Mouse (Mus musculus) intestine, embryonic 14.5 days (tissue): ENCODE data around the gene D17Wsu92e. TPM values are rescaled to one million over a fixed set of nuclear protein-coding genes. Genes with fewer than 3 reads are reported as not detected.

Source experiments
- ATAC-seq: fragments of 200-750 bp; cut with Nextera tagmentation; replicated peaks from 2 replicates; pipeline ENCODE4 v1.8.0; 2017; ENCODE audit warnings: low read depth, moderate number of reproducible peaks, moderate TSS enrichment, moderate library complexity; ENCODE audit not compliant: low FRiP score, low TSS enrichment
- DNase-seq: peaks from one replicate; pipeline ENCODE4 v3.0.0-alpha.2; 2018; ENCODE audit warnings: low spot score
- H3K27ac ChIP-seq: fragments of 300-500 bp; sonication (generic); 2 replicates; pipeline ENCODE4 v1.5.1; 2014; ENCODE audit warnings: low read depth, mild to moderate bottlenecking, control low read depth
- H3K27me3 ChIP-seq: fragments of 300-500 bp; sonication (generic); replicated peaks from 2 replicates; pipeline ENCODE4 v1.6.1; 2014; ENCODE audit warnings: low read length, control low read depth; ENCODE audit not compliant: control insufficient read depth, insufficient read depth
- H3K36me3 ChIP-seq: fragments of 300-500 bp; sonication (generic); 2 replicates; pipeline ENCODE4 v1.6.1; 2014; ENCODE audit warnings: low read length, control low read depth; ENCODE audit not compliant: control insufficient read depth, insufficient read depth
- H3K4me1 ChIP-seq: fragments of 300-500 bp; sonication (generic); replicated peaks from 2 replicates; pipeline ENCODE4 v1.6.1; 2014; ENCODE audit warnings: low read length, control low read depth, mixed read lengths; ENCODE audit not compliant: control insufficient read depth, insufficient read depth
- H3K4me2 ChIP-seq: fragments of 300-500 bp; sonication (generic); 2 replicates; pipeline ENCODE4 v1.6.1; 2014; ENCODE audit warnings: low read length
- H3K4me3 ChIP-seq: fragments of 300-500 bp; sonication (generic); 2 replicates; pipeline ENCODE4 v1.5.1; 2014; ENCODE audit warnings: low read depth, low read length, control low read depth, mixed read lengths
- H3K9ac ChIP-seq: fragments of 300-500 bp; sonication (generic); 2 replicates; pipeline ENCODE4 v1.6.1; 2014; ENCODE audit warnings: mild to moderate bottlenecking, low read length
- H3K9me3 ChIP-seq: fragments of 300-500 bp; sonication (generic); 2 replicates; pipeline ENCODE4 v1.6.1; 2016; ENCODE audit warnings: low read length, control low read depth; ENCODE audit not compliant: control insufficient read depth
- WGBS: fragments of 180-500 bp; shearing (Covaris S2); extraction: QIAGEN DNeasy Blood & Tissue Kit; methylation state at CpG from one replicate; pipeline ENCODE4 v1.1.7; 2014; 5-methylcytosine and 5-hydroxymethylcytosine counted together
- polyA plus RNA-seq: library from polyadenylated mRNA; unstranded; fragments of >200 nt; fragmentation: Nextera tagmentation; extraction: Ambion mirVana; gene quantifications from 2 replicates; pipeline ENCODE4 v1.2.1, GENCODE M21; 2014

D17Wsu92e gene
- polyA plus RNA-seq, 1 experiment from 2014 or later = 23.4 TPM

- Histone ChIP-seq H3K36me3 (peaks cover 30% of the 10 kb centered on the region), H3K4me3 (no peak overlapping the region), H3K9me3 (no peaks in the 10 kb centered on the region)
These were observed 31.8 kb downstream of the D17Wsu92e start for GRCm38 (mm10) chr17:27788456-27789172.

DNA sequence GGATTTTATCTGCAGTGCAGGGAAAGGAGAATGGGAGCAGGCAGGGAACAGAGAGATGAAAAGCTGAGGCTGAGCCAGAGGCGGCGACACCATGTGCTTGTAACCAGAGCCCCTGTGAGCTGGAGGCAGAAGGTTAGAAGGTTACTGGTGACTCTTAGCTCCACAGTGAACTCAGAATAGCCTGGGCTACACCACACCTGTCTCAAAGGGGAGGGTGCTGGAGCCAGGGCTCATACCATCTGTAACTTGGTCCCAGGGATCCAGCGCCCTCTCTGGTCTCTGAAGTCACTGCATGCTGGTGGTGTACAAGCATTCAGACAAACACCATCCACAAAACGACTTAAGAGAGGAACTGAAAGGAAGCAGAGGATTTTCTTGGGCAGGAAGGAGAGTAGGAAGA, 36.9 kb downstream of the D17Wsu92e start:
- H3K4me3 ChIP-seq = no peak overlapping the region
- WGBS = 76% methylated on average over 4 of the region's 4 CpGs
- H3K27me3 ChIP-seq = no peaks in the 10 kb centered on the region
- H3K4me1 ChIP-seq = no peaks in the 10 kb centered on the region
- DNase-seq = no peak
- H3K36me3 ChIP-seq = peaks cover 35% of the 10 kb centered on the region
- no peaks in the 10 kb centered on the region for H3K9me3 ChIP-seq
- no peak overlapping the region for H3K27ac ChIP-seq
- no peak overlapping the region for H3K4me2 ChIP-seq
- no peak overlapping the region for H3K9ac ChIP-seq
- no peak for ATAC-seq

More at GRCm38 (mm10) chr17:27788456-27789172, 31.8 kb downstream of the D17Wsu92e start:
- no peaks in the 10 kb centered on the region for H3K27me3 ChIP-seq
- no peak overlapping the region for H3K9ac ChIP-seq
- ATAC-seq (no peak), DNase-seq (no peak)
- no peak overlapping the region for H3K4me2 ChIP-seq
- no peaks in the 10 kb centered on the region for H3K4me1 ChIP-seq
- WGBS = 89% methylated on average over 6 of the region's 6 CpGs
- no peak overlapping the region for H3K27ac ChIP-seq

DNA sequence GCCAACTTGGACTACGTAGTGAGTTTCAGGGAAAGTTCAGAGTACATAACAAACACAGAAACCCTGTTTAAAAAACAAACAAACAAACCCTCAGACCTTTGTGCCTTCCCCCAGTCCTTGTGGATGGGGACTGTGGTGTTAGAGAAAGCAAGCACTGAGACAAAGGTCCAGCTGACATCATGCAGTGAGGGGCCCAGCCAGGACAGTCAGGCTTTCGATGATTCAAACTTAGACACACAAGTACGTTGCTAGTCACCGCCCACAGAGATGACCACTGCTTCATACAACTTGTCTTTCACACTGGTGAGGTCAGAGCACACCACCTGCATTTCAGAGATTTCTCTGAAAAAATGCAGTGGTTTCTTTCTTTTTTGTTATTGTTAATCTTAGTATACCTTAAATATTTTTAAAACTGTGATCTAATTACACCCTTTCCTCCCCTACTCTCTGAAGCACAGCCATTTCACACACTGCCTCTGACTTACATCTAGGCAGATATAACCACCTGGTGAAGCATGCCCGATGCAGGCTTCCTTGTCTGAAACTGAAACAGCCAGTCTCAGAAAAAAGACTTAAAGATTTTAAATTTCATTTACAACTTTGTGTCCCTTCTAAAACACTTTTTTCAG, 39.3 kb downstream of the D17Wsu92e start:
- Histone ChIP-seq H3K4me3 (no peak overlapping the region), H3K4me2 (no peak overlapping the region), H3K27me3 (no peaks in the 10 kb centered on the region), H3K9ac (no peak overlapping the region), H3K36me3 (peaks cover 41% of the 10 kb centered on the region), H3K4me1 (no peaks in the 10 kb centered on the region), H3K9me3 (no peaks in the 10 kb centered on the region), H3K27ac (no peak overlapping the region)
- 81% methylated on average over 5 of the region's 5 CpGs for WGBS
- ATAC-seq (no peak), DNase-seq (no peak)

GRCm38 (mm10) chr17:27779755-27780154, 40.7 kb downstream of the D17Wsu92e start:
- Histone ChIP-seq H3K4me2 (no peak overlapping the region), H3K4me1 (no peaks in the 10 kb centered on the region), H3K9ac (no peak overlapping the region), H3K27me3 (no peaks in the 10 kb centered on the region), H3K9me3 (no peaks in the 10 kb centered on the region), H3K4me3 (no peak overlapping the region), H3K36me3 (peaks cover 32% of the 10 kb centered on the region), H3K27ac (no peak overlapping the region)
- DNase-seq (no peak), ATAC-seq (no peak)
- WGBS = 87% methylated on average over 3 of the region's 3 CpGs

- H3K27me3 ChIP-seq = no peaks in the 10 kb centered on the region
- ATAC-seq (no peak), DNase-seq (no peak)
- no peaks in the 10 kb centered on the region for H3K4me1 ChIP-seq
- WGBS = 92% methylated on average over 9 of the region's 9 CpGs
- H3K36me3 ChIP-seq = peaks cover 31% of the 10 kb centered on the region
- H3K9ac ChIP-seq = no peak overlapping the region
- H3K9me3 ChIP-seq = no peaks in the 10 kb centered on the region
- H3K4me3 ChIP-seq = no peak overlapping the region
- no peak overlapping the region for H3K4me2 ChIP-seq
- H3K27ac ChIP-seq = no peak overlapping the region
These were observed 41.6 kb downstream of the D17Wsu92e start for GRCm38 (mm10) chr17:27778671-27779355.

- Histone ChIP-seq H3K9me3 (no peaks in the 10 kb centered on the region), H3K27me3 (no peaks in the 10 kb centered on the region), H3K9ac (no peak overlapping the region), H3K27ac (no peak overlapping the region), H3K4me1 (no peaks in the 10 kb centered on the region), H3K4me3 (no peak overlapping the region), H3K4me2 (no peak overlapping the region), H3K36me3 (peaks cover 31% of the 10 kb centered on the region)
- DNase-seq = no peak
- WGBS = 64% methylated on average over 6 of the region's 6 CpGs
- no peak for ATAC-seq
These were observed 42.6 kb downstream of the D17Wsu92e start for GRCm38 (mm10) chr17:27777823-27778222.

GRCm38 (mm10) chr17:27774198-27774597, 46.2 kb downstream of the D17Wsu92e start:
- WGBS = 91% methylated on average over 3 of the region's 3 CpGs
- no peak for ATAC-seq

GRCm38 (mm10) chr17:27771616-27772015, 48.8 kb downstream of the D17Wsu92e start:
- H3K27me3 ChIP-seq = no peaks in the 10 kb centered on the region
- no peaks in the 10 kb centered on the region for H3K9me3 ChIP-seq
- DNase-seq (no peak), ATAC-seq (no peak)
- no peak overlapping the region for H3K9ac ChIP-seq
- no peak overlapping the region for H3K4me3 ChIP-seq
- no peak overlapping the region for H3K27ac ChIP-seq
- no peaks in the 10 kb centered on the region for H3K4me1 ChIP-seq
- H3K36me3 ChIP-seq = peaks cover 34% of the 10 kb centered on the region
- no peak overlapping the region for H3K4me2 ChIP-seq
- WGBS = 81% methylated on average over 6 of the region's 6 CpGs

More at GRCm38 (mm10) chr17:27774198-27774597, 46.2 kb downstream of the D17Wsu92e start:
- no peaks in the 10 kb centered on the region for H3K4me1 ChIP-seq
- no peak for DNase-seq
- H3K9ac ChIP-seq = no peak overlapping the region
- H3K4me3 ChIP-seq = no peak overlapping the region
- peaks cover 29% of the 10 kb centered on the region for H3K36me3 ChIP-seq
- H3K9me3 ChIP-seq = no peaks in the 10 kb centered on the region
- no peaks in the 10 kb centered on the region for H3K27me3 ChIP-seq
- no peak overlapping the region for H3K27ac ChIP-seq
- H3K4me2 ChIP-seq = no peak overlapping the region
